Mouse (Mus musculus) forebrain, postnatal 0 days (tissue): ENCODE data around the gene Grb10. TPM values are rescaled to one million over a fixed set of nuclear protein-coding genes. Genes with fewer than 3 reads are reported as not detected.

Experiments
- ATAC-seq: fragments of 200-750 bp; cut with Nextera tagmentation; 2 replicates; pipeline ENCODE4 v1.8.0; 2017; ENCODE audit warnings: mild to moderate bottlenecking, moderate library complexity
- DNase-seq: peaks from one replicate; pipeline ENCODE4 v3.0.0-alpha.2; 2015
- H3K27ac ChIP-seq: fragments of 300-500 bp; sonication (generic); 2 replicates; pipeline ENCODE4 v1.5.1; 2014; ENCODE audit warnings: low read depth, mild to moderate bottlenecking, antibody characterized with exemption, low read length, moderate library complexity, mixed read lengths
- H3K27me3 ChIP-seq: fragments of 300-500 bp; sonication (generic); 2 replicates; pipeline ENCODE4 v1.6.1; 2014; ENCODE audit warnings: mild to moderate bottlenecking, low read length, mixed read lengths; ENCODE audit not compliant: insufficient read depth
- H3K36me3 ChIP-seq: fragments of 300-500 bp; sonication (generic); 2 replicates; pipeline ENCODE4 v1.6.1; 2014; ENCODE audit warnings: mild to moderate bottlenecking, moderate library complexity; ENCODE audit not compliant: insufficient read depth
- H3K4me1 ChIP-seq: fragments of 300-500 bp; sonication (generic); 2 replicates; pipeline ENCODE4 v1.6.1; 2014; ENCODE audit warnings: antibody characterized with exemption; ENCODE audit not compliant: insufficient read depth
- H3K4me2 ChIP-seq: fragments of 300-500 bp; sonication (generic); 2 replicates; pipeline ENCODE4 v1.6.1; 2014; ENCODE audit warnings: low read depth, mild to moderate bottlenecking, moderate library complexity
- H3K4me3 ChIP-seq: fragments of 300-500 bp; sonication (generic); 2 replicates; pipeline ENCODE4 v1.5.1; 2014; ENCODE audit warnings: low read depth, low read length, mixed read lengths
- H3K9ac ChIP-seq: fragments of 300-500 bp; sonication (generic); 2 replicates; pipeline ENCODE4 v1.6.1; 2014; ENCODE audit warnings: mild to moderate bottlenecking
- H3K9me3 ChIP-seq: fragments of 300-500 bp; sonication (generic); 2 replicates; pipeline ENCODE4 v1.6.1; 2016; ENCODE audit warnings: low read length
- CTCF ChIP-seq: sonication (generic); IDR thresholded peaks from 2 replicates; pipeline ENCODE4 v1.5.1; 2016; ENCODE audit warnings: antibody characterized with exemption, control low read depth, low read depth
- WGBS: fragments of 180-500 bp; shearing (Covaris S2); extraction: QIAGEN DNeasy Blood & Tissue Kit; methylation state at CpG from one replicate; pipeline ENCODE4 v1.1.7; 2014; 5-methylcytosine and 5-hydroxymethylcytosine counted together
- polyA plus RNA-seq: library from polyadenylated mRNA; unstranded; fragments of >200 nt; fragmentation: Nextera tagmentation; extraction: Ambion mirVana; gene quantifications from 2 replicates; pipeline ENCODE4 v1.2.1, GENCODE M21; 2015
- total RNA-seq: library from RNA; depleted of rRNA; stranded (reverse); fragments of >200 nt; gene quantifications from 2 replicates; pipeline ENCODE4 v1.2.3, GENCODE M21; 2014

Gene Grb10
- total and polyA plus RNA-seq, 2 experiments from 2014 or later, result 32.7 to 80.3 TPM

DNA sequence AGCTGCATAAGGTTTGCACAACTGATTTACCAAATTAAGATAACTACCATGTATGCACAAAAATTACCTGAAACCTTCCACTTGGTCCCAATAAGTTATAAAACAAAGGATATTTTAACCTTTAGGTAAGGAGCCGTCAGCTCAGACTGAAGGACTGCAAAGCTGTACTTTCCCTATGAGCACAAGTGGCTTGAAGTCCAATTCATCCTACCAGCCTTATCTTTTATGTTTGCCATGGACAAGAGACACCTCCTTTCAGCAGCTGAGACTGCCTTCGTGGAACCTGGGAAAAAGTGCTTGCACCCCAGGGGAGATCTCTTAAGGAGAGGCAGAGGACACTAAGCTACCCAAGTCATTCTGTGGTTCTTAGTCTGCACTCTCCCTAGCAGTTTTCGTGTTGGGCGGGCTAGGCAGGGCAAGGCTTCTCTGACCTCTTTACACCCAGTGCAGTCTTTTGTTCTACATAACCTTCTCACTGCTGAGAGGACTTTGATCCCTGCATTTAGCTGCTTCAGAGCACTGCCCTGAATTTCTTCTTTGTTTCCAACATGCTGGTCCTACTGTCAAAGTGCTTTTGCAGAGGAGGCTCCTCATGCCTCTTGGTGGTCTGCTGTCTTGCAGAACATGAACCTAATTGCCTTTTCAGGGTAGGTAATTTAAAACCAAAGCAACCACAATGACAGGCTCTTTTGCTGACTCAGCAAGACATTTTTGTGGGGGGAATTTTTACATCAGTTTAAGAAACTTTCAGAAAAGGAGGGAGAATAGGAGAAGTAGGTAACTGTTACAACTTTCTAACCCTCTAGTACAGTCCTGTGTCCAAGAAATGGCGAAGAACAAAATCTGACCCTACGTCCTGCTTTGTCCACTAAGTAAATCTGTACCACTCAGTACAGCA, 95.9 kb downstream of the Grb10 start:
- H3K4me3 ChIP-seq, result no peak overlapping the region
- H3K27me3 ChIP-seq, result no peaks in the 10 kb centered on the region
- TF ChIP-seq CTCF, result no peak
- DNase-seq, result no peak
- 51% methylated on average over 6 of the region's 6 CpGs for WGBS
- no peak overlapping the region for H3K27ac ChIP-seq
- no peak overlapping the region for H3K9ac ChIP-seq
- no peak overlapping the region for H3K4me2 ChIP-seq
- no peak for ATAC-seq
- H3K9me3 ChIP-seq, result no peaks in the 10 kb centered on the region
- no peaks in the 10 kb centered on the region for H3K36me3 ChIP-seq
- no peaks in the 10 kb centered on the region for H3K4me1 ChIP-seq

DNA sequence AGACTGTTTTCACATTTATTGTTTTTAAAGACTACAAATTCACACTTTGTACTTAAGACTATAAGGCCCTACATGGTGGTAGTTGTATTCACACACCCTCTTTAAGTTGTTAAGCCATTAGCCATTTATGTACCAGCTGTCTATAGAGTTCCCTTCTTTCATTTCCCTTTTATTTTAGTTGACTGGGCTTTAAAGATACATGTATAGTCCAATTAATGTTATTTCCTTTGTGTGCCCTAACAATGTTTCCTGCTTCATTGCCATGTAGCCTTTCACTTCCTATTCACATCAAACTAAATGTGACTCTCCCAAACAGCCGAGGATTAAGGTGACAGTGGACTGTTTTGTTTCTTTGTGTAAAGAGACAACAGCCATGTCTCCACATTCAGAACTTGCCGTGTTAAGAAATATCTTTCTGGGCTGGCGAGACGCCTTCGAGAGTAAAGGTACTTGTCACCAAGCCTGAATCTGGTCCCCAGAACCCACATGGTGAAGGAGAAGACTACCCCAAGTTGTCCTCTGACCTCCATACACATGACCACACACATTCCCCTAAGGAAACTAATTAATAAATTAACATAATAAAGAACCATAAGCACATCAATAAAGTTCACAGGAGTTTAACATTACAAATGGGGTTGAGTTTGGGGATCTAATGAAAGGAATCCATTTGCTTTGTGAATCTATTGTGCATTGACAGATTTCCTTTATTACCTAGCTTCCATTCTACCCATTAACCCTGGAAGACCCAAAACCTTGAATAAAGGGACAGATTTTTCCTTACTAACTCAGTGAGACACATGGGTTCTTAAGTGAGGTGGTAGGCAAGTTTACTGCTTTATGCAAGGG, 97.4 kb downstream of the Grb10 start:
- no peak for DNase-seq
- no peaks in the 10 kb centered on the region for H3K4me1 ChIP-seq
- no peak for TF ChIP-seq CTCF
- H3K27ac ChIP-seq, result no peak overlapping the region
- no peak overlapping the region for H3K9ac ChIP-seq
- no peaks in the 10 kb centered on the region for H3K9me3 ChIP-seq
- no peaks in the 10 kb centered on the region for H3K27me3 ChIP-seq
- H3K4me3 ChIP-seq, result no peak overlapping the region
- no peak for ATAC-seq
- H3K4me2 ChIP-seq, result no peak overlapping the region
- no peaks in the 10 kb centered on the region; the same call in 1 of the 2 replicates for H3K36me3 ChIP-seq
- 24% methylated on average over 5 of the region's 5 CpGs for WGBS

DNA sequence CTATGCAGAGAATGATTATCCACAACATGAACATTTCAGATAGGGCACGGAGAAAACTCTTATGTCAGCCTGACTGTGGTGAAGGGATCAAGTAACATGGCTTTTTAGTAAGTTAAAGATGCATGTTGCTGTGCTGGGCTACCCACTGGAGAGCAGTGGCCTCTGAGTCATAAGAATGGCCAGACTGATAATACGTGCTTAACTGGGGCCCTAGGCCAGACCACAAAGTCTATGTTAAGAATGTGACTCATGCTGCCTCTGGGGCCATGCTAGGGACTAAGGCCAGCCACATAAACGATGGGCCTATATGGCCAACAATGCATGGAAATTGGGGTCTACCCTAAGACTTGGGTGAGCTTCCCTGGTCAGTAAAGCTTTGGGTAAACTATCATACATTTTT, 98.9 kb downstream of the Grb10 start:
- TF ChIP-seq CTCF, result no peak
- Histone ChIP-seq H3K4me2 (no peak overlapping the region), H3K9ac (no peak overlapping the region), H3K4me3 (no peak overlapping the region), H3K4me1 (no peaks in the 10 kb centered on the region), H3K27ac (no peak overlapping the region), H3K36me3 (peaks cover under 1% of the 10 kb centered on the region; the same call in 1 of the 2 replicates), H3K27me3 (no peaks in the 10 kb centered on the region), H3K9me3 (no peaks in the 10 kb centered on the region)
- ATAC-seq (no peak), DNase-seq (no peak)
- WGBS, result 83% methylated on average over 3 of the region's 3 CpGs

DNA sequence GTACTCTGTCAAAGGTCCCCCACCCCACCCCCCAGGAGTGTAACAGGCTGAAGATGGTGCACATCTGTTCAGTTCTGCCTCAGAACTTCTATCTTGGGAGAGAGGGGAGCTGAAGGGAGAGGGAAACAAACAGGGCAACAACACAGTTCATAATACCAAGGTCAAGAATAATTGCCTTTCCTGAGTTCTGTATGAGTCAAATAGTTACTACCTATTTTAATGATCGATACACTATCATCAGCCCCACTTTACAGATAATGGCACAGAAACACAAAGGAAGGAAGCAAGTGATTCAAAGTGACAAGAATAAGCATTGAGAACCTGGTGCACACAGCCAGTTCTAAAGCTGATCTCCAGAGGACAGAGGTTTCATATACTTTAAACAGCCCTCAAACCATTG, 99.9 kb downstream of the Grb10 start:
- no peak for ATAC-seq
- 95% methylated on average over 1 of the region's 1 CpGs for WGBS

DNA sequence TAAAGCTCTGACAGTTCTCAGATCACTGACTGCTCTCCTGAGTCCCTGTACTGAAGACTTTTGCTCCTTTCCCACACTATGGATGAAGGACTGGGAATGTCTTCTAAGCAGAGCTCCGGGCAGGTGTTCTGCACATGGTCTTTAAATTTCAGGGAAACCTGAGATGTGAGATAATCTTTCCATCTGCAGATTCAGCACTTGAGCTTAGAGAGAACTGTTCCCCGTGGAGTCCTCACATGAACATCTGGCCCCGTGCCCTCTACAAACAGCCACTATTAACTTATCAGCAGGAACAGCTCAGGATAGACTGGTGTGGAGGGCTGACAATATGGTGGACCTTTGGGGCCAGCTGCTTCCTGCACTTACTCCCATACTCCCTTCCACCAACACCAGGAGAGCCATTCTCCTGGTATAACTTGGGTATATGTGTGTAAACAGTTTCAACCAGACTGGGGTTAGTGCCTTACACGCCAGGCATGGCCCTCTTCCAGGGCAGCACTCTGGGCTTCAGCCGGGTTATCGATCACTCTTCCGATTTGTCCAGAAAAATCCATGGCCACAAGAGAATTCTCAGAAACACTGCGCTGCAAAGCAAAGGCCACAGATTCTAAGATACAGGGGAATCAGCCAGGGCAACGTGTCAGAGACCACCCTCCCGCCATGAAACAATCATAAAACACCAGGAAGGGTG, 101.0 kb downstream of the Grb10 start:
- no peak overlapping the region for H3K27ac ChIP-seq
- no peaks in the 10 kb centered on the region for H3K9me3 ChIP-seq
- no peak for TF ChIP-seq CTCF
- 93% methylated on average over 10 of the region's 10 CpGs for WGBS
- no peak overlapping the region for H3K4me2 ChIP-seq
- no peak overlapping the region for H3K9ac ChIP-seq
- H3K4me1 ChIP-seq, result no peaks in the 10 kb centered on the region
- no peak overlapping the region for H3K4me3 ChIP-seq
- peaks cover 14% of the 10 kb centered on the region; the same call in 1 of the 2 replicates for H3K36me3 ChIP-seq
- DNase-seq, result no peak
- no peaks in the 10 kb centered on the region for H3K27me3 ChIP-seq
- no peak for ATAC-seq

More for the DNA sequence above, 99.9 kb downstream of the Grb10 start:
- Histone ChIP-seq H3K36me3 (peaks cover 9% of the 10 kb centered on the region; the same call in 1 of the 2 replicates), H3K4me3 (no peak overlapping the region), H3K4me1 (no peaks in the 10 kb centered on the region), H3K4me2 (no peak overlapping the region), H3K27me3 (no peaks in the 10 kb centered on the region), H3K9ac (no peak overlapping the region), H3K9me3 (no peaks in the 10 kb centered on the region), H3K27ac (no peak overlapping the region)
- TF ChIP-seq CTCF, result no peak
- DNase-seq, result no peak

DNA sequence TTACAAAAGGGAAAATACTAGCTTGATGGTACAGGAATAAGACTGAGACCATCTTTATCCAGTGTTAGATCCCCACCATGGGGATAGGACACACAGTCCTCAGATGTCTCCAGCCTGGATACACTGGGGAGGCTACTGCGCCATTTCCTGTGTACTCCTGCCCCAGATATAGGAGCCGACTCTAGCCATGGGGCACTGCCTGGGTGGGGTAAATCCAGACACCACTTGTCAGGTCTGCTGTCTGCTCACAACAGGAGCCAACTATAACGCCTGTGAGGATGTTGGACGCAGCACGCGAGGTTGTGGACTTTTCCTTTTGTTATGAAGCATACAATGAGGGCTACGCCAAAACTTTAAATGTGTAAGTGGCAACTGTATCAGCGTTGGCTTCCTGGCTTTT, 103.7 kb downstream of the Grb10 start:
- H3K9me3 ChIP-seq, result no peaks in the 10 kb centered on the region
- no peak overlapping the region for H3K27ac ChIP-seq
- no peaks in the 10 kb centered on the region for H3K4me1 ChIP-seq
- ATAC-seq (no peak), DNase-seq (no peak)
- H3K36me3 ChIP-seq, result peaks cover 14% of the 10 kb centered on the region; the same call in 1 of the 2 replicates
- no peak overlapping the region for H3K4me2 ChIP-seq
- H3K9ac ChIP-seq, result no peak overlapping the region
- WGBS, result 86% methylated on average over 8 of the region's 8 CpGs
- H3K4me3 ChIP-seq, result no peak overlapping the region
- no peaks in the 10 kb centered on the region for H3K27me3 ChIP-seq
- TF ChIP-seq CTCF, result no peak
